Mouse (Mus musculus): ENCODE data around the gene H2al1j. TPM values are rescaled to one million over a fixed set of nuclear protein-coding genes. Genes with fewer than 3 reads are reported as not detected.

H2al1j gene
- not detected in 2 replicates for total RNA-seq (2023)

GRCm38 (mm10) chrX:11327522-11327921, at the start of gene H2al1j:
Gene H2al1j (plus strand): TSS chrX:11327822.

GRCm38 (mm10) chrX:11298957-11299356, 28.7 kb upstream of the H2al1j start, which contains the start of gene H2al1a:
Gene H2al1a (plus strand): TSS chrX:11299257.

GRCm38 (mm10) chrX:11302132-11302531, 25.5 kb upstream of the H2al1j start, which contains the start of gene H2al1b:
Gene H2al1b (plus strand): TSS chrX:11302432.

GRCm38 (mm10) chrX:11305355-11305754, 22.3 kb upstream of the H2al1j start, which contains the start of gene H2al1c:
Gene H2al1c (plus strand): TSS chrX:11305655.

GRCm38 (mm10) chrX:11308524-11308923, 19.1 kb upstream of the H2al1j start, which contains the start of gene H2al1d:
Gene H2al1d (plus strand): TSS chrX:11308824.

GRCm38 (mm10) chrX:11311634-11312033, 16.0 kb upstream of the H2al1j start, which contains the start of gene H2al1e:
Gene H2al1e (plus strand): TSS chrX:11311934.

DNA sequence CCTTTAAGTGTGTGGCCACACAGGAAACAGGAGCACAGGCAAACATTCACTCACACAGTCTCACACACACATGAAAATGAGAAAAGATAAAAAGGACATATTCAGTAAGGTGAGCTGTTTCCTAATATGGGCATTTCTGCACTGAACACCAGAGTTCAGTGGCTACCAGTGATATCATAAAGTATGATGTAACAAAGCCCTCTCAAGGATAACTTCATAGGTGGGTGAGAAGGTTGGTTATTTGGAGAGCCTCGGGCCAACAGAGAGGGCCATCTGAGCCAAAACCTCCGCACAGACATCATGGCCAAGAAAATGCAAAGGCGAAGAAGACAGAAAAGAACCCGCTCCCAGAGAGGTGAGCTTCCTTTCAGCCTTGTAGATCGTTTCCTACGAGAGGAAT, 12.8 kb upstream of the H2al1j start, which contains the start of gene H2al1f:
Gene H2al1f, plus strand, starts transcription at position 301 of the 400 bp plus-strand sequence.

GRCm38 (mm10) chrX:11317956-11318355, 9.7 kb upstream of the H2al1j start, which contains the start of gene H2al1g:
Gene H2al1g (plus strand): TSS chrX:11318256.

GRCm38 (mm10) chrX:11321192-11321591, 6.4 kb upstream of the H2al1j start, which contains the start of gene H2al1h:
Gene H2al1h (plus strand): TSS chrX:11321492.

GRCm38 (mm10) chrX:11324359-11324758, 3.3 kb upstream of the H2al1j start, which contains the start of gene H2al1i:
Gene H2al1i (plus strand): TSS chrX:11324659.

Other genes with a start within 250 kb of the H2al1j start
- not detected in 2 replicates for gene H2al1a, start 28.6 kb upstream of the H2al1j start, total RNA-seq (2023)
- gene H2al1b, start 25.4 kb upstream of the H2al1j start, total RNA-seq (2023): not detected in 2 replicates
- gene H2al1c, start 22.2 kb upstream of the H2al1j start, total RNA-seq (2023): not detected in 2 replicates
- gene H2al1d, start 19.0 kb upstream of the H2al1j start, total RNA-seq (2023): not detected in 2 replicates
- gene H2al1e, start 15.9 kb upstream of the H2al1j start, total RNA-seq (2023): not detected in 2 replicates
- gene H2al1f, start 12.7 kb upstream of the H2al1j start, total RNA-seq (2023): not detected in 2 replicates
- not detected in 2 replicates for gene H2al1g, start 9.6 kb upstream of the H2al1j start, total RNA-seq (2023)
- not detected in 2 replicates for gene H2al1h, start 6.3 kb upstream of the H2al1j start, total RNA-seq (2023)
- not detected in 2 replicates for gene H2al1i, start 3.2 kb upstream of the H2al1j start, total RNA-seq (2023)

Measured in neutrophil, adult 65 days (primary cell).